Mouse (Mus musculus) adipocyte (in vitro differentiated cells): Measurements from ENCODE around the gene Ccdc42.

ENCODE experiments used
- DNase-seq: peaks from one replicate; pipeline ENCODE4 v3.0.0-alpha.2; 2016; ENCODE audit warnings: low spot score

Gene Ccdc42

DNA sequence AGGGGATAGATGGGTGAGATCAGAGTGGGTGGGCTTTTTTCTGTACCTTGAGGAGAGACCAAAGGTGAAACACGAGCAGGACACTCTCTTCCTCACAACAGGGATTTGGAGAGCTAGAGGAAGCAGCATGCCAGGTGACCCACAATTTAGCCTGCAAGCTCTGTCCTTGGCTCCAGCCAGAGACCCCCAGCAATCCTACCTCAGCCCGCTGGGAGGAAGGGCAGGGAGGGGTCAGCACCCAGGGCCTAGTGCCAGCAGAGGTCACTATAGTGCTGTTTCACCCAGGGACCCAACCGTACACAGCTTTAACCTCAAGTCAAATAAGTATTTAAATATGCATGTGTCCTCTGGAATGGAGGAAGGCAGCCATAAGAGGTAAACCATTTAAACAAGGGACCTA, 931 bp upstream of the Ccdc42 start:
- peak; percentile 40 for DNase-seq

GRCm38 (mm10) chr11:68589055-68589809, 2.4 kb downstream of the Ccdc42 start:
- peak; percentile 92 for DNase-seq

GRCm38 (mm10) chr11:68591708-68592107, 4.9 kb downstream of the Ccdc42 start:
- DNase-seq: no peak

GRCm38 (mm10) chr11:68593247-68593646, 6.4 kb downstream of the Ccdc42 start:
- no peak for DNase-seq

- no peak for DNase-seq
Measured at GRCm38 (mm10) chr11:68597912-68598311, 11.1 kb downstream of the Ccdc42 start.

- no peak for DNase-seq
Measured at GRCm38 (mm10) chr11:68600551-68601021, 13.8 kb downstream of the Ccdc42 start.

DNA sequence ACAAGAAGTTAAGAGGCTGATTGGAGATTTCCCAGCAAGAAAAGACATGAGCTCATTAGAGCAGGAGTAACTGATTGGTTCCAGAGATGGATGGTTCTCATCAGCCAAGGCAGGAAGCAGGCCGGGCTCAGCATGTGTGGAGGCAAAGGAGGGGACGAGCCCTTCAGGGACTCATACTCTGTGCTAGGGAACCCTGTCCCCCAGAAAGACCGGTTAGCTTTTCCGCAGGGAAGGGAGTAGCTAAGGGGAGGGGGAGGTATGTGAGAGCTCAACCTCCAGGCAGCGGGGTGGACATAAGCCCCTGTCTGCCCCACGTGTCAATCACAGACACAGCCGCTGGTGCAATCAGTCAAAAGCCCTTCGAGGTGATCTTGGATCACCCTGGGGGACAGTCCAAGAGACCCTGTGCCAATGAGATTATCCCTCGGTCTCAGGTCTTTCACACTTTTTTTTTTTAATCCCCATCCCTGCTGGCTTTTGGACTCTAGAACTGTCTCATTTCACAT, 14.7 kb downstream of the Ccdc42 start:
- no peak for DNase-seq

DNA sequence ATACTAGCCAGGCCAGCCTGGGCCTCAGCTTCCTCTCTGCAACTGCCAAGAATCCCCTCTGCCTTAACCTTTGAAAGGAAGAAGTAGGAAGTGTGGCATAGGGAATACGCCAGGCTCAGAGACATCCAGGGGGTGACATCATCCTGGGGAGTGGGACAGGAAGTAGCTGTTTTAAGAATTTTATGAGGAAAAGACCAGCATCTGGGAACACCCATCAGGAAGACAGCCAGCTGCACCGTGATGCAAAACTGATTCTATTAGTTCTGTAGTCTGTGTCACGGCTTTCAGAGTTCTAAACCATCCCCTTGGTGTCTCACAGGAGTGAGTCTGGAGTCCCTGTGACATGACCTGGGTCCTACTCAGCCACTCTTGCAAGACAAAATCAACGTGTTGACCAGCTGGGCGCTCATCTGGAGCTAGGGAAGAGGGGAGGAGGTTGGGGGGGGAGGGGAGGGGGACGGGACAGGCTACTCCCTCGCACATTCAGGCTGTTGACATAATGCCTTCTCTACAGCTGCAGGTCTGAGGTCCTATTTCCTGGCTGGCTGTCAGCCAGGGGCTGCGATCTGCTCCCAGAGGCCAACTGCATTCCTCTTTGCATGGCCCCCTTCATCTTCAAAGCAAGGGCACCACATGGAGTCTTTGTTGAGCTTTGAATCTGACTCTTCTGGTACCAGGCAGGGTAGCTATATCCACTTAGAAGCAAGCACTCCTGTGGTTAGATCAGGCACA, 15.5 kb downstream of the Ccdc42 start:
- no peak for DNase-seq

- DNase-seq: peak; percentile 57
Measured at GRCm38 (mm10) chr11:68607046-68607445, 20.2 kb downstream of the Ccdc42 start.

DNA sequence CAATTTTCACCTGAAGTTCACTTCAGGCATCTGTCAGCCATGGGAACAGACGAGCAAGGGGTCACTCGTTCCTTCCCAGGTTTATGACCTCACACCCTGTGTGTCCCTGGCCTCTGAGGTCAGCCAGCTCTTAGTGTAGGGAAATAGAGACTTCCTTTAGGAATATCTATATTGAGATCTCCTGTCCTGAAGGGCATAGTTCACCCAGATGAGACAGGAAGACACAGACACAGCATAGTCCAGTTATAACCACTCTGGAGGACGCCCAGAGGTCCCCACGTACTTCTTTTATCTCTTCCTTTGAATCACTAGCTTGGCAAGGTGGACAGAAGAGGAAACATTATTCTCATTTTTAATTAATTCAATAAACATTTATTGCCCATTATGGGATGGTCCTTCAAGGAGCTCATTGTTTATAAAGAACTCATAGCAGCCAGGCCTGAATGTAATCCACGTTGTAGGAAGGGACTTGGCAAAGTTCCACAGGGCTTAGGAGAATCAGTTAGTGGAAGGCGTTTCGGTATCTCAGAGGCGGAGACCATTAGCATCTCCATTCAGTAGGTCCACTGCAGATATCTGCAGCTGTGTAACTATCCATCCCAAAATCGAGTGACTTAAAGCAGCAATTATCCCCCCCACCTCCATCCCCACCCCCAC, 23.2 kb downstream of the Ccdc42 start:
- DNase-seq: no peak

- no peak for DNase-seq
Measured at GRCm38 (mm10) chr11:68610567-68610947, 23.7 kb downstream of the Ccdc42 start.

DNA sequence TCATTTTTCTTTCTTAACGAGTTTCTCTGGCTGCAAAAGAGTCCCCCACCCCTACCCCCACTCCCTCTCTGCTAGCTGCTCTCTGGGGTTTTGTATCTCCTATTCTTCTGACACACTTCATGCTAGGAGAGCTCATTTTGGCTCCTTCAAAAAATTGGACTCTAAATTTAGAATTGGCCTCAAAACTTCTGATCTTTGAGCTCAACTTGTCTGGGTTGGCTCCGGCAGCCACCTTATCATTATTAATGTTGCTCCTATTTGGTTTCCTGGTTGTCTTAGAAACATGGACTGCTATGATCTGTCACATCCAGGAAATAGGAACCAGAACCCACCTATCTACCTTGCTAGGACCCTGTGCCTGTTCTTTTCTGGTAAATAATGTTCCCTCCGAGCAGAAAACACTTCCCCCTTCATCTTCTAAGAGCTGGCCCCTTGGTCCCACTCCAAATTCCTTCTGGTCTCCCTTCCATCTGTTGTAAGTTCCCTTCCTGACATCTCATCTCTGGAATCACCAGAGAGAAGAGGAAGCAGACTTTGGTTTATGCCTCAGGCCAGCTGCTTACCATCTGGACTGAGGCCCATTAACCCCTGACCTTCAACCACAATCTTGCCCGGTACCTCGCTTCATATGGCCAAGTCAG, 26.4 kb downstream of the Ccdc42 start:
- DNase-seq: no peak

- no peak for DNase-seq
Measured at GRCm38 (mm10) chr11:68622751-68623150, 35.9 kb downstream of the Ccdc42 start.

- no peak for DNase-seq
Measured at GRCm38 (mm10) chr11:68623225-68623870, 36.5 kb downstream of the Ccdc42 start.

- DNase-seq: no peak
Measured at GRCm38 (mm10) chr11:68623871-68624258, 37.0 kb downstream of the Ccdc42 start.

- DNase-seq: no peak
Measured at GRCm38 (mm10) chr11:68631611-68632316, 44.9 kb downstream of the Ccdc42 start.

GRCm38 (mm10) chr11:68637861-68638615, 51.2 kb downstream of the Ccdc42 start:
- peak; percentile 31 for DNase-seq

- peak; percentile 22 for DNase-seq
Measured at GRCm38 (mm10) chr11:68641361-68641760, 54.5 kb downstream of the Ccdc42 start.

DNA sequence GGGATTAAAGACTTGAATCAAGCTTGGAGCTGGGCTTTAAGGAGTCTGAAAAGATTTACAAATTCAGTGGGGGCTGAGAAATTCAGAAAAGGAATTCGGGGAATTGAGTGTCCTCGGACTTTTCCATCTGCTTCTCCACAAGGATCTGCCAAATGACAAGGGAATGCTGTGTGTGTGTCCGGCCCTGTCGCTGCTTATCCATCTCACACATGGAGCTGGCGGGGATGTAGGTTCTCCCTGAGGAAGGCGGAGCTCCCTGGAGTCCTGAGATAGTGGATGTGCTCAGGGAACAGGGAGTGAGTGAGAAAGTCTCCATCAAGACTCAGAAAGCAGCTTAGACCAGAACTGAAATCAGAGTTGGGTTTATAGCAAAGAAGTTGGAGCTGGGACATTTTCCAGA, 58.0 kb downstream of the Ccdc42 start:
- DNase-seq: no peak
